Mouse (Mus musculus) embryo, embryonic 9.5 days (tissue): Measurements from ENCODE around the gene Ugt1a6b.
"Not testable (repeated sequence)": the region's sequence is repeated elsewhere in the genome, so short reads cannot be mapped to it uniquely, and the experiment has no call there.

Source experiments
- DNase-seq: peaks from one replicate; pipeline ENCODE4 v3.0.0-alpha.2; 2017; ENCODE audit errors: extremely low spot score

The Ugt1a6b gene

GRCm38 (mm10) chr1:88223591-88223990 is 120.5 kb downstream of the Ugt1a6b start:
- DNase-seq, result no peak

GRCm38 (mm10) chr1:88224029-88224776 is 121.2 kb downstream of the Ugt1a6b start:
- DNase-seq, result no peak

GRCm38 (mm10) chr1:88225301-88225700 is 122.2 kb downstream of the Ugt1a6b start:
- not testable (repeated sequence) for DNase-seq

GRCm38 (mm10) chr1:88225741-88226140 is 122.7 kb downstream of the Ugt1a6b start:
- no peak for DNase-seq

GRCm38 (mm10) chr1:88226670-88227379 is 123.8 kb downstream of the Ugt1a6b start, which contains the start of gene Mroh2a:
Gene Mroh2a (plus strand): TSS chr1:88226986.
- DNase-seq, result no peak

GRCm38 (mm10) chr1:88227482-88227881 is 124.4 kb downstream of the Ugt1a6b start:
- DNase-seq, result no peak

GRCm38 (mm10) chr1:88228121-88228520 is 125.1 kb downstream of the Ugt1a6b start:
- DNase-seq, result no peak

GRCm38 (mm10) chr1:88229566-88229965 is 126.5 kb downstream of the Ugt1a6b start:
- no peak for DNase-seq

- no peak for DNase-seq
Measured at GRCm38 (mm10) chr1:88229986-88230385, 126.9 kb downstream of the Ugt1a6b start.

GRCm38 (mm10) chr1:88230421-88230820 is 127.4 kb downstream of the Ugt1a6b start:
- no peak for DNase-seq

GRCm38 (mm10) chr1:88230981-88231802 is 128.1 kb downstream of the Ugt1a6b start:
- no peak for DNase-seq

- DNase-seq, result no peak
Measured at GRCm38 (mm10) chr1:88231803-88232499, 128.9 kb downstream of the Ugt1a6b start.

GRCm38 (mm10) chr1:88232664-88233380 is 129.8 kb downstream of the Ugt1a6b start:
- DNase-seq, result no peak

GRCm38 (mm10) chr1:88233421-88234247 is 130.6 kb downstream of the Ugt1a6b start:
- no peak for DNase-seq

GRCm38 (mm10) chr1:88234248-88234610 is 131.2 kb downstream of the Ugt1a6b start:
- no peak for DNase-seq

GRCm38 (mm10) chr1:88234646-88235045 is 131.6 kb downstream of the Ugt1a6b start:
- no peak for DNase-seq

GRCm38 (mm10) chr1:88235046-88235893 is 132.2 kb downstream of the Ugt1a6b start:
- DNase-seq, result no peak

- no peak for DNase-seq
Measured at GRCm38 (mm10) chr1:88235894-88236415, 132.9 kb downstream of the Ugt1a6b start.

- DNase-seq, result no peak
Measured at GRCm38 (mm10) chr1:88237311-88237710, 134.3 kb downstream of the Ugt1a6b start.
